ENCODE assay signal across 8 mouse cellular contexts in the genomic region with DNA sequence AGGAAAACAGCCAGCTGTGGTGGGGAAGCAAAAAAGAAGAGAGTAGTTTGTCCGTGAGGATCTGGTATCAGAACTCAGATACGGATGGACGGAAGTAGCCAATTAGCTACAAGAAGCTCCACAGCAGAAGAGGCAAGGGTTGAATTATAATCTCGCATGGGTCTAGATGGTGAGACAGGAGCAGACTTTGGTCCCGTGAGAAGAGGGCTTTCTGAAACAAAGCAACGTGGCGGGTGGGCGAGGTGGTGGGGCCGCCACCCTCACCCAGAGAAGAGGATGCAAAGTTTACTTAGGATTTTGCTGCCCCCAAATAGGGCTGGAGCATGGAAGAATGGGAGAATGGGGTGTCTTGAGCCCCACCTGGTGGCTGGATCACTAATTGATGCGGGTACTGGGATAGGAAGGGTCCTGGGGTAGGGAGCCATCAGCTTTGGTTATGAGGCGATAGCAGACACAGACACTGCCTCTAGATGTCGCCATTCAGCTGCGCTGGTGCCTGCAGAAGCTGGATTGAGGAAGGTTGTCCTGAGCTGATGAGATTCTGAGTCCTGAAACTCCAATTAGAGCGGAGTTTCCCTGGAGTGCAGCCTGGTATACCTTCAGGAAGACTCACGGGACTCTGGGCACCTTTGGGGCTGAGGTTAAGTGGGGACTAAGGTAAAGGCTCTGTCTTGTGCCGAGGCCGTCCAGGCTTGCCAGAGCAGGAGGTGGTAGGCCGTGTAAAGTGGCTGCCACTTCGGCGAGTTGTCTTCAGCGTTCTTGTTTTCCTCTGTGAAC. TPM values are rescaled to one million over a fixed set of nuclear protein-coding genes. Genes with fewer than 3 reads are reported as not detected.
DNase-seq lines count a peak whose midpoint lies in the region; ATAC-seq lines count a peak whose summit lies in the region.

No protein-coding gene starts in this region.

- no peaks in the 10 kb centered on the region for H3K9me3 ChIP-seq in hindbrain, embryonic 16.5 days (ENCODE audit: control insufficient read depth, low read length)

- H3K9ac ChIP-seq in hindbrain, embryonic 16.5 days (ENCODE audit: low read depth, low read length) = peak overlapping the region; percentile 41; the same call in 1 of the 2 replicates

- H3K4me1 ChIP-seq in hindbrain, embryonic 16.5 days (ENCODE audit: control insufficient read depth, insufficient read depth, low read depth, low read length) = peaks cover 4% of the 10 kb centered on the region

- H3K27ac ChIP-seq in hindbrain, embryonic 16.5 days (ENCODE audit: low read depth, low read length) = no peak overlapping the region

- 19% methylated on average over 21 of the region's 21 CpGs for WGBS in hindbrain, embryonic 16.5 days

- H3K36me3 ChIP-seq in hindbrain, embryonic 16.5 days (ENCODE audit: control insufficient read depth, insufficient read depth, low read length) = no peaks in the 10 kb centered on the region

- peak; percentile 95 for ATAC-seq in hindbrain, embryonic 16.5 days

- no peaks in the 10 kb centered on the region; the same call in 1 of the 2 replicates for H3K27me3 ChIP-seq in hindbrain, embryonic 16.5 days (replicated peaks; ENCODE audit: control insufficient read depth, insufficient read depth, low read length)

- H3K4me3 ChIP-seq in hindbrain, embryonic 16.5 days (ENCODE audit: low read length) = peak overlapping the region; percentile 23

- peak; percentile 94 for DNase-seq in WW6 (ENCODE audit: low read depth, low spot score)
- peak; percentile 75 to 78 for DNase-seq in cerebellum, postnatal 36 days
- DNase-seq in gastrocnemius, adult 18-20 months (ENCODE audit: low spot score) = peak; percentile 87
- DNase-seq in left cerebral cortex, adult 11 months (ENCODE audit: low spot score) = peak; percentile 78
- peak; percentile 92 for DNase-seq in lung, postnatal 36 days
- DNase-seq in retina, postnatal 1 day = peak; percentile 94
- peak; percentile 84 for DNase-seq in thymus, postnatal 4 days

- peak overlapping the region; percentile 59 for H3K4me2 ChIP-seq in hindbrain, embryonic 16.5 days (ENCODE audit: low read length)

RNA-seq across cellular contexts. Expression of a gene that starts 11.4 kb away (rescaled TPM):
- 1 to 10 TPM; 2.9 to 3.3 TPM for total RNA-seq in gastrocnemius, adult 18-20 months (2021)
- polyA plus RNA-seq in hindbrain, embryonic 16.5 days (2015; fragmentation: Nextera tagmentation; extraction: Ambion mirVana) = 20.1 and 20.5 TPM in 2 replicates

RNA-seq across cellular contexts. Expression of a gene that starts 21.5 kb away (rescaled TPM):
- total RNA-seq in gastrocnemius, adult 18-20 months (2021) = under 1 TPM in 1 of 2 experiments, not detected in 1; 0.23 TPM
- polyA plus RNA-seq in hindbrain, embryonic 16.5 days (2015; fragmentation: Nextera tagmentation; extraction: Ambion mirVana) = 0.21 TPM in 1 of 2 replicates, not detected in the other

RNA-seq across cellular contexts. Expression of a gene that starts 28.5 kb away (rescaled TPM):
- total RNA-seq in gastrocnemius, adult 18-20 months (2021) = 10 to 100 TPM in 1 of 2 experiments, 1 to 10 TPM in 1; 1.7 to 21.4 TPM
- 3.0 and 4.8 TPM in 2 replicates for polyA plus RNA-seq in hindbrain, embryonic 16.5 days (2015; fragmentation: Nextera tagmentation; extraction: Ambion mirVana)

RNA-seq across cellular contexts. Expression of a gene that starts 39.1 kb away (rescaled TPM):
- total RNA-seq in gastrocnemius, adult 18-20 months (2021) = 10 to 100 TPM; 40.2 to 43.4 TPM
- 124 and 136 TPM in 2 replicates for polyA plus RNA-seq in hindbrain, embryonic 16.5 days (2015; fragmentation: Nextera tagmentation; extraction: Ambion mirVana)
